Mouse (Mus musculus): ENCODE measurements around the gene Olfr1057.

- no peak for TF ChIP-seq CTCF (IDR thresholded peaks at IDR 0.05 in 2 of 3, conservative IDR thresholded peaks at IDR 0.05 in 1 of 3; ENCODE audit: control insufficient read depth in 1 of 3, insufficient read depth in 1 of 3, low read depth in 2 of 3, low read length in 3 of 3, poor library complexity in 1 of 3, severe bottlenecking in 1 of 3)
- no peak for TF ChIP-seq ZKSCAN1 (IDR thresholded peaks at IDR 0.05; ENCODE audit: low read depth, low read length)
- TF ChIP-seq ZMIZ1 (IDR thresholded peaks at IDR 0.05; ENCODE audit: low read depth, low read length), result no peak
- no peak for TF ChIP-seq GATA1 (IDR thresholded peaks at IDR 0.05; ENCODE audit: low read depth, low read length)
- no peak for TF ChIP-seq EP300 (IDR thresholded peaks at IDR 0.05; ENCODE audit: low read depth in 1 of 2, low read length in 2 of 2)
- no peak for TF ChIP-seq HCFC1 (IDR thresholded peaks at IDR 0.05; ENCODE audit: low read depth, low read length)
These were observed at the start of gene Olfr1057 for GRCm38 (mm10) chr2:86378293-86378692.
